Mouse (Mus musculus) midbrain, postnatal 0 days (tissue): ENCODE results near the gene Pum1. TPM values are rescaled to one million over a fixed set of nuclear protein-coding genes. Genes with fewer than 3 reads are reported as not detected.

ENCODE experiments used
- ATAC-seq: fragments of 200-750 bp; cut with Nextera tagmentation; 2 replicates; pipeline ENCODE4 v1.8.0; 2017; ENCODE audit warnings: moderate number of reproducible peaks, mild to moderate bottlenecking, moderate TSS enrichment, moderate library complexity; ENCODE audit not compliant: low FRiP score
- DNase-seq: peaks from one replicate; pipeline ENCODE4 v3.0.0-alpha.2; 2015; ENCODE audit warnings: low spot score
- H3K27ac ChIP-seq: fragments of 300-500 bp; sonication (generic); 2 replicates; pipeline ENCODE4 v1.5.1; 2014; ENCODE audit warnings: low read depth, mild to moderate bottlenecking, low read length, mixed read lengths
- H3K27me3 ChIP-seq: fragments of 300-500 bp; sonication (generic); 2 replicates; pipeline ENCODE4 v1.6.1; 2014; ENCODE audit warnings: low read length, control low read depth, mixed read lengths; ENCODE audit not compliant: insufficient read depth
- H3K36me3 ChIP-seq: fragments of 300-500 bp; sonication (generic); 2 replicates; pipeline ENCODE4 v1.6.1; 2014; ENCODE audit warnings: low read length, control low read depth, mixed read lengths; ENCODE audit not compliant: insufficient read depth
- H3K4me1 ChIP-seq: fragments of 300-500 bp; sonication (generic); 2 replicates; pipeline ENCODE4 v1.6.1; 2014; ENCODE audit warnings: mild to moderate bottlenecking, control low read depth, antibody characterized with exemption, low read length, mixed read lengths; ENCODE audit not compliant: insufficient read depth
- H3K4me2 ChIP-seq: fragments of 300-500 bp; sonication (generic); 2 replicates; pipeline ENCODE4 v1.6.1; 2014; ENCODE audit warnings: low read depth, mild to moderate bottlenecking, low read length, mixed read lengths; ENCODE audit not compliant: poor library complexity, severe bottlenecking
- H3K4me3 ChIP-seq: fragments of 300-500 bp; sonication (generic); 2 replicates; pipeline ENCODE4 v1.5.1; 2014; ENCODE audit warnings: low read depth, mild to moderate bottlenecking, low read length, moderate library complexity
- H3K9ac ChIP-seq: fragments of 300-500 bp; sonication (generic); replicated peaks from 2 replicates; pipeline ENCODE4 v1.6.1; 2014; ENCODE audit warnings: mild to moderate bottlenecking, low read length, moderate library complexity, mixed read lengths; ENCODE audit not compliant: poor library complexity, severe bottlenecking
- H3K9me3 ChIP-seq: fragments of 300-500 bp; sonication (generic); 2 replicates; pipeline ENCODE4 v1.6.1; 2016; ENCODE audit warnings: low read length, control low read depth
- CTCF ChIP-seq: IDR thresholded peaks from 2 replicates; pipeline ENCODE4 v1.5.1; 2016; ENCODE audit warnings: antibody characterized with exemption, mild to moderate bottlenecking
- WGBS: fragments of 180-500 bp; shearing (Covaris S2); extraction: QIAGEN DNeasy Blood & Tissue Kit; methylation state at CpG from one replicate; pipeline ENCODE4 v1.1.7; 2014; 5-methylcytosine and 5-hydroxymethylcytosine counted together
- polyA plus RNA-seq: library from polyadenylated mRNA; unstranded; fragments of >200 nt; fragmentation: Nextera tagmentation; extraction: Ambion mirVana; gene quantifications from 2 replicates; pipeline ENCODE4 v1.2.1, GENCODE M21; 2015
- total RNA-seq: library from RNA; depleted of rRNA; stranded (reverse); fragments of >200 nt; gene quantifications from 2 replicates; pipeline ENCODE4 v1.2.3, GENCODE M21; 2014

The Pum1 gene
- total and polyA plus RNA-seq, 2 experiments from 2014 or later, result 73.6 to 87.2 TPM

DNA sequence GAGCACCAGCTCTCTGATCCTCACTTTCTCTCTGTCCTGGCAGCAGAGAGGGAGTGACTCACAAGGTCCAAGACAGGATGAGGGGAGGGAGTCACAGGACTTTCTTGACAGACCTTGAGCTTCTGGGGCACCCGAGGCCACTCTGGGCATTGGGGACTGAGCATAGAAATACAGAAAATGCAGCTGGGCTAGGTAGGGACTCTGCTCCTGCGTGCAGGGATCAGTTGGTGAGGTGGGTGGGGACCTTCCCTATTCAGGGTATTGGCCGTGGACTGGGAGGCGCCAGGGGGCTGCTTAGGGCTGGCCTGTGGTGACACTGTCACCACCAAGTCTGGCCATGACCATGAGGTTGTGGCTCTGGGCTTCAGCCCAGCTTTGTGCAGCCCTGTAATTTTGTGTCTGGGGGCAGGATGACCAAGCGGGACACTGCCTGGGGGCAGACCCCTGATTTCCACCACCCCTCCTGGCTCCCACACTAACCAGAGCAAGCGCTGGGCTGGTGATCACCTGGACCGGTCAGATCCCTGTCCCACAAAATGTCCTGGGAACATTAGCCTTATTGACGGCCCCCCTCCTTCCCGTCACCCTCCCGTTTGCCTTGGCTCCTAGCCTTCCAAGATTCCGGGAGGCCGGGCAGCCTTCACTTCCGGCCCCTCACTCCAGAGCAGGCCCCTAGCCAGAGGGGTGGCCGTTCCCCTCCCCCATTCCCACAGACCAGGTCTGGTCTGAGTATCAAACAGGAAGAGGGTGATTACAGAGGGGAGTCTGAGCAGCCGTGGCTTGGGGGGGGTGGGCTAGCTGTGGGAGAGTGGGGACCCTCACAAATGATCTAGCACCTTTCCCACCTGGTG lies 134.3 kb downstream of the Pum1 start:
- Histone ChIP-seq H3K27me3 (no peaks in the 10 kb centered on the region), H3K4me2 (peak overlapping the region; percentile 30), H3K9me3 (no peaks in the 10 kb centered on the region), H3K9ac (peak overlapping the region; percentile 33; the same call in 1 of the 2 replicates), H3K4me1 (peaks cover 54% of the 10 kb centered on the region), H3K36me3 (no peaks in the 10 kb centered on the region), H3K4me3 (no peak overlapping the region), H3K27ac (peak overlapping the region; percentile 26; the same call in 1 of the 2 replicates)
- TF ChIP-seq CTCF, result no peak
- whole genome bisulfite sequencing, result 43% methylated on average over 15 of the region's 15 CpGs
- DNase-seq, result no peak
- ATAC-seq, result no peak

DNA sequence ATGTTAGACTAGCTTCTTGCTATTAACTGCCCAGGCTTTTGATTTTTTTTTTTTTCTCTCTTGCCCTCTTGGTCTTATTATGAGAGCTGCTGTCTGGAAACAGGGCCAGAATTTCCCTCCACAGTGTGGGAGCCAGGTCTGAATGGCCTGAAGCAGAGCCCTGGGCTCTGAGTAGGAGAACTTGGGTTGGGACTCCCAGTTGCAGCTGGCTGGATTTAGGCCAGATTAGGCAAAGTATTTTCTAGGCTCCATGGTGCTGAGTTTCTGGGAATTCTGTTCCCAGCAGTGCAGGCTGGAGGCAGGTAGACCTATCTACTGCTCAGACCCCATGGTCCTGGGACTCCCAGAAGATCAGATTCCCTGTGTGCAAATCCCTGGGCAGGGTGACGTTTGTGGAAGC lies 135.3 kb downstream of the Pum1 start:
- TF ChIP-seq CTCF, result no peak
- 69% methylated on average over 1 of the region's 1 CpGs for WGBS
- Histone ChIP-seq H3K27ac (0 out of 2 replicates have a peak overlapping the region, but pooled peaks have one; percentile 18), H3K9ac (no peak overlapping the region), H3K4me2 (no peak overlapping the region), H3K27me3 (no peaks in the 10 kb centered on the region), H3K9me3 (no peaks in the 10 kb centered on the region), H3K36me3 (0 out of 2 replicates have a peak, but pooled peaks cover 4% of the 10 kb centered on the region), H3K4me1 (peaks cover 50% of the 10 kb centered on the region), H3K4me3 (no peak overlapping the region)
- DNase-seq, result no peak
- no peak for ATAC-seq

DNA sequence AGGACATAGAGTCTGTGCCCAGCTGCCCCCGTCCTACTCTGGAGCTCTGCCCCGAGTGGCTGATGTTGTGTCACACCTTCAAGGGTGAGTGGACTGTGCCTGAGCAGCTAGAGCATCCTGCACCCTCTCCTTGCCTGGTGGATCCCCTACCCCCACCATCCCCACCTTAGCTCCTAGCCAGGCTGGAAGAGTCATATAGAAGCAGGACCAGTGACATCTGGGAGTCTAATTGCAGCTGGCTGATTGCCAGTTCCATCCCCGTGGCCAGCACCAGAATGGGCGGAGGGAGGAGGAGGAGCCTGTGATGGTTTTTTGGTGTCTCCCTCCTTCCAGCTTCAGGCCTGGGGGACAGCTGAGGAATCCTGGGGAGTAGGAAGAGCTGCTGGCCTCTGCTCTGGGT lies 136.0 kb downstream of the Pum1 start:
- ATAC-seq (0 out of 2 replicates have a peak, but pooled peaks have one; percentile 21), DNase-seq (peak; percentile 75)
- H3K9ac ChIP-seq, result no peak overlapping the region
- 29% methylated on average over 4 of the region's 4 CpGs for WGBS
- H3K9me3 ChIP-seq, result no peaks in the 10 kb centered on the region
- no peak overlapping the region for H3K4me2 ChIP-seq
- no peaks in the 10 kb centered on the region for H3K27me3 ChIP-seq
- 0 out of 2 replicates have a peak overlapping the region, but pooled peaks have one; percentile 47 for H3K27ac ChIP-seq
- H3K36me3 ChIP-seq, result 0 out of 2 replicates have a peak, but pooled peaks cover 5% of the 10 kb centered on the region
- H3K4me1 ChIP-seq, result peaks cover 51% of the 10 kb centered on the region
- H3K4me3 ChIP-seq, result no peak overlapping the region
- no peak for TF ChIP-seq CTCF

DNA sequence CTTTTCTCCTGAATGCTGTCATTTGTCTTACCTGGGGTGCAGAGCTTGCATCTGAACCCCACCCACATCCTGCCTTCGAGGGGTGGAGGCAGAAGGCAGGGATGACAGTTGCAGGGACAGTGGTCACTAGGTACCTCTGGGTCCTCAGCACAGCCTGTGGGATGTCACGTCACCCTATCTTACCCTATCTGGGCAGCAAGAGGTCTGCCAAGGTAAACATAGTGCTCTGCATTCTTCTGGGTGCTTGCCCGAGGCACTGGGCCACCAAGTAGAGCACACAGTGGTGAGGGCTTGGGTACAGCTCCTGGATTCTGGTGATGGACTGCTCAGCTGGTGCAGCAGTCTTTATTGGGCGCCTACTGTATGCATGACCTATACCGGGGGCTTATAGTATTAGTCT lies 136.5 kb downstream of the Pum1 start:
- no peak for TF ChIP-seq CTCF
- no peaks in the 10 kb centered on the region for H3K27me3 ChIP-seq
- H3K4me2 ChIP-seq, result no peak overlapping the region
- no peaks in the 10 kb centered on the region for H3K9me3 ChIP-seq
- H3K4me1 ChIP-seq, result peaks cover 47% of the 10 kb centered on the region
- ATAC-seq (no peak), DNase-seq (no peak)
- H3K4me3 ChIP-seq, result no peak overlapping the region
- WGBS, result 82% methylated on average over 5 of the region's 5 CpGs
- H3K9ac ChIP-seq, result no peak overlapping the region
- H3K27ac ChIP-seq, result 0 out of 2 replicates have a peak overlapping the region, but pooled peaks have one; percentile 47
- H3K36me3 ChIP-seq, result 0 out of 2 replicates have a peak, but pooled peaks cover 5% of the 10 kb centered on the region

DNA sequence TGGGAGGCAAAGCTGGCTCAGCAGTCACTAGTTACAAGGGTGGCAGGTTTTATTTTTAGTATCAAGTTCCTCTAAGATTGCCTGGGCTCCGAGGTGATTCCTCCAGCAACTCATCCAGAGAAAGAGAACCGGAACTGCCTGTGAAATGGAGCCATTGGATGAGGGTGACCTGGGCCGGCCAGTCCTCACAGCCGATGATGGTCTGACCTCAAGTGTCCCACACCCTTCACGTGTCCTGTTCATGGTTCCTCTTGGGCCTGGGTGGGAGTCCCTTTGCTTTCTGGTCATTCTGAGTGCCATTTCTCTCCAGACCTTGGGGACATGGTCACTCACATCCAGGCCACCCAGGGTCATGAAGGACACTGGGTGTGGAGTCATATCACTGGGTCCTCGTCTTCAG lies 137.0 kb downstream of the Pum1 start:
- H3K27ac ChIP-seq, result no peak overlapping the region
- H3K9me3 ChIP-seq, result no peaks in the 10 kb centered on the region
- H3K4me2 ChIP-seq, result no peak overlapping the region
- H3K36me3 ChIP-seq, result 0 out of 2 replicates have a peak, but pooled peaks cover 5% of the 10 kb centered on the region
- no peak overlapping the region for H3K4me3 ChIP-seq
- no peak for TF ChIP-seq CTCF
- H3K9ac ChIP-seq, result no peak overlapping the region
- WGBS, result 85% methylated on average over 6 of the region's 6 CpGs
- no peak for DNase-seq
- H3K4me1 ChIP-seq, result peaks cover 44% of the 10 kb centered on the region
- no peaks in the 10 kb centered on the region for H3K27me3 ChIP-seq
- ATAC-seq, result no peak

DNA sequence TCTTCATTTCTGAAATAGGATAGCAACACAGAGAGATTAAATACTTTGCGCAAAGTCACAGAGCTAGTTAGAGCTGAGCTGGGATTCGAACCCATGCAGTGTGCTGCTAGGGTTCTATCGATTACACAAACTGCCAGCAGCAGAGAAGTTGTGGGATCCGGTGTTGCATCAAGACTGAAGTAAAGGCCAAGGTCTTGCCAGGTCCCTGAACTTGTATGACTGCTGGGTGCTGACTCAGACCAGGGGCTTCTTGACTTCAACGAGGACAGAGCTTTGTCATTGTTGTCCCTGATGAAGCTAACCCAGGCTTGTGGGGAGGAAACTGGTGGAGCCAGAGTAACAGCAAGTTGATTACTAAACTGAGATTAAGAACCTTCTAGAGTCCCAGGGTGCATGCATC lies 138.1 kb downstream of the Pum1 start:
- 0 out of 2 replicates have a peak, but pooled peaks cover 5% of the 10 kb centered on the region for H3K36me3 ChIP-seq
- no peak overlapping the region for H3K4me2 ChIP-seq
- no peaks in the 10 kb centered on the region for H3K9me3 ChIP-seq
- DNase-seq (no peak), ATAC-seq (no peak)
- H3K4me3 ChIP-seq, result no peak overlapping the region
- WGBS, result 87% methylated on average over 5 of the region's 5 CpGs
- H3K27me3 ChIP-seq, result no peaks in the 10 kb centered on the region
- H3K4me1 ChIP-seq, result peaks cover 38% of the 10 kb centered on the region; the same call in 1 of the 2 replicates
- no peak overlapping the region for H3K27ac ChIP-seq
- H3K9ac ChIP-seq, result no peak overlapping the region
- no peak for TF ChIP-seq CTCF
